Mouse (Mus musculus) intestine, postnatal 0 days (tissue): ENCODE measurements around the gene Hmga1b. TPM values are rescaled to one million over a fixed set of nuclear protein-coding genes. Genes with fewer than 3 reads are reported as not detected.

Source experiments
- ATAC-seq: fragments of 200-750 bp; cut with Nextera tagmentation; 2 replicates; pipeline ENCODE4 v1.8.0; 2017; ENCODE audit warnings: mild to moderate bottlenecking, moderate TSS enrichment, moderate library complexity
- H3K27ac ChIP-seq: fragments of 300-500 bp; sonication (generic); 2 replicates; pipeline ENCODE4 v1.5.1; 2014; ENCODE audit warnings: mild to moderate bottlenecking, low read depth, low read length, moderate library complexity
- H3K27me3 ChIP-seq: fragments of 300-500 bp; sonication (generic); replicated peaks from 2 replicates; pipeline ENCODE4 v1.6.1; 2014; ENCODE audit warnings: low read length, mixed read lengths; ENCODE audit not compliant: control insufficient read depth, insufficient read depth
- H3K36me3 ChIP-seq: fragments of 300-500 bp; sonication (generic); 2 replicates; pipeline ENCODE4 v1.6.1; 2014; ENCODE audit warnings: mild to moderate bottlenecking, moderate library complexity; ENCODE audit not compliant: control insufficient read depth, insufficient read depth
- H3K4me1 ChIP-seq: fragments of 300-500 bp; sonication (generic); replicated peaks from 2 replicates; pipeline ENCODE4 v1.6.1; 2014; ENCODE audit warnings: antibody characterized with exemption, low read length, mixed read lengths; ENCODE audit not compliant: control insufficient read depth, insufficient read depth
- H3K4me2 ChIP-seq: fragments of 300-500 bp; sonication (generic); replicated peaks from 2 replicates; pipeline ENCODE4 v1.6.1; 2014; ENCODE audit warnings: low read depth, mild to moderate bottlenecking, moderate library complexity
- H3K4me3 ChIP-seq: fragments of 300-500 bp; sonication (generic); 2 replicates; pipeline ENCODE4 v1.5.1; 2014; ENCODE audit warnings: low read depth, low read length
- H3K9ac ChIP-seq: fragments of 300-500 bp; sonication (generic); 2 replicates; pipeline ENCODE4 v1.6.1; 2014; ENCODE audit warnings: mild to moderate bottlenecking, low read depth, low read length
- H3K9me3 ChIP-seq: fragments of 300-500 bp; sonication (generic); 2 replicates; pipeline ENCODE4 v1.6.1; 2016; ENCODE audit warnings: mixed run types; ENCODE audit not compliant: control insufficient read depth
- CTCF ChIP-seq: sonication (generic); IDR thresholded peaks from 2 replicates; pipeline ENCODE4 v1.5.1; 2016; ENCODE audit warnings: low read depth, mild to moderate bottlenecking, control low read depth, antibody characterized with exemption, moderate library complexity
- WGBS: fragments of 180-500 bp; shearing (Covaris S2); extraction: QIAGEN DNeasy Blood & Tissue Kit; methylation state at CpG from one replicate; pipeline ENCODE4 v1.1.7; 2014; 5-methylcytosine and 5-hydroxymethylcytosine counted together
- polyA plus RNA-seq: library from polyadenylated mRNA; unstranded; fragments of >200 nt; fragmentation: Nextera tagmentation; extraction: Ambion mirVana; gene quantifications from 2 replicates; pipeline ENCODE4 v1.2.1, GENCODE M21; 2015

The Hmga1b gene
- polyA plus RNA-seq, 1 experiment from 2014 or later, result 12.2 TPM

GRCm38 (mm10) chr11:120792652-120793051 is 30.1 kb downstream of the Hmga1b start:
- H3K27me3 ChIP-seq, result no peaks in the 10 kb centered on the region
- H3K27ac ChIP-seq, result no peak overlapping the region
- H3K9me3 ChIP-seq, result no peaks in the 10 kb centered on the region
- peaks cover 57% of the 10 kb centered on the region for H3K36me3 ChIP-seq
- H3K9ac ChIP-seq, result no peak overlapping the region
- no peak overlapping the region for H3K4me3 ChIP-seq
- WGBS, result 88% methylated on average over 9 of the region's 9 CpGs
- no peak for ATAC-seq
- TF ChIP-seq CTCF, result no peak
- peaks cover 5% of the 10 kb centered on the region; the same call in 1 of the 2 replicates for H3K4me1 ChIP-seq
- H3K4me2 ChIP-seq, result no peak overlapping the region

GRCm38 (mm10) chr11:120795756-120796613 is 33.4 kb downstream of the Hmga1b start, which contains the start of gene Dus1l:
Dus1l (minus strand) TSS chr11:120796403.
- Histone ChIP-seq H3K9ac (peak within 1 kb of the TSS; percentile 88), H3K4me2 (peak within 1 kb of the TSS; percentile 80), H3K27me3 (no peaks in the 10 kb centered on the region), H3K9me3 (no peaks in the 10 kb centered on the region), H3K27ac (peak within 1 kb of the TSS; percentile 3; the same call in 1 of the 2 replicates), H3K4me1 (peaks cover 5% of the 10 kb centered on the region; the same call in 1 of the 2 replicates), H3K4me3 (peak within 1 kb of the TSS; percentile 97), H3K36me3 (peaks cover 26% of the 10 kb centered on the region)
- peak; percentile 77 for ATAC-seq
- peak; percentile 31 for TF ChIP-seq CTCF
- 1% methylated on average over 59 of the region's 59 CpGs for WGBS

DNA sequence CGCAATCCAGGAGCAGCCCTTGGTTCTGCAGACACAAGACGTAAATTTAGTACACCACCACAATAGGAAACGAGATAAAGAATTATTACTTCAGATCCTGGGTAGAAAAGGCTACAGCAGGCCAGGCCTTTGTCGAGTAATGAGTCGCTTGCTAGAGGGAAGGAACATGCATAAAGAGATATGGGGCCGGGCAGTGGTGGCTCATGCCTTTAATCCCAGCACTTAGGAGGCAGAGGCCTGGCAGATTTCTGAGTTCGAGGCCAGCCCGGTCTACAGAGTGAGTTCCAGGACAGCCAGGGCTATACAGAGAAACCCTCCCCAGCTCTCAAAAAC is 34.0 kb downstream of the Hmga1b start:
- 0 out of 2 replicates have a peak overlapping the region, but pooled peaks have one; percentile 1 for H3K9ac ChIP-seq

GRCm38 (mm10) chr11:120798244-120798643 is 35.6 kb downstream of the Hmga1b start:
- ATAC-seq, result no peak
- no peak for TF ChIP-seq CTCF
- Histone ChIP-seq H3K36me3 (peaks cover 3% of the 10 kb centered on the region; the same call in 1 of the 2 replicates), H3K4me1 (peaks cover 5% of the 10 kb centered on the region; the same call in 1 of the 2 replicates), H3K4me3 (no peak overlapping the region), H3K9ac (no peak overlapping the region), H3K4me2 (no peak overlapping the region), H3K9me3 (no peaks in the 10 kb centered on the region), H3K27ac (no peak overlapping the region), H3K27me3 (no peaks in the 10 kb centered on the region)
- WGBS, result 43% methylated on average over 3 of the region's 3 CpGs

More for the DNA sequence above, 34.0 kb downstream of the Hmga1b start:
- ATAC-seq, result no peak
- H3K4me2 ChIP-seq, result peak overlapping the region; percentile 80
- peak overlapping the region; percentile 97 for H3K4me3 ChIP-seq
- no peaks in the 10 kb centered on the region for H3K27me3 ChIP-seq
- WGBS, result 29% methylated on average over 8 of the region's 8 CpGs
- H3K4me1 ChIP-seq, result peaks cover 5% of the 10 kb centered on the region; the same call in 1 of the 2 replicates
- H3K9me3 ChIP-seq, result no peaks in the 10 kb centered on the region
- no peak for TF ChIP-seq CTCF
- peak overlapping the region; percentile 3; the same call in 1 of the 2 replicates for H3K27ac ChIP-seq
- peaks cover 20% of the 10 kb centered on the region for H3K36me3 ChIP-seq

DNA sequence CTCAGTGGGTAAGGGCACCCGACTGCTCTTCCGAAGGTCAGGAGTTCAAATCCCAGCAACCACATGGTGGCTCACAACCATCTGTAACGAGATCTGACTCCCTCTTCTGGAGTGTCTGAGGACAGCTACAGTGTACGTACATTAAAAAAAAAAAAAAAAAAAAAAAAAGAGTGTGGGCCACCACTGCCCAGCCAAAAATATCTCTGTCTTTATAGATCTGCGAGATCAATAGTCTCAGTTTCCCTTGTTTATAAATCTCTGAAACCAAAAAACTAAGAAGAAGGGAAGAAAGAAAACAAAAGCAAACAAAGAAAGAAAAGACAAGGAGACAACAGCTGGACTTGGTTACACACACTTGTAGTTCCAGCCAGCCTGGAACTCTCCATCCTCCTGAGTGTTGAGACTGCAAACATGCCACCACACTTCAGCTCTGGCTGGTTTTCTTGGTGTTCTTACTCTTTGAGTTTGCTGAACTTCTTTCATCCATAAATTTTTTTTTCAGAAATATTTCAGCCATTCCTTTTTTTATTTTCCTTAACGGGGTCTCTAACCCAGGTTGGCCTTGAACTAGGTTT is 36.8 kb downstream of the Hmga1b start:
- Histone ChIP-seq H3K36me3 (no peaks in the 10 kb centered on the region; the same call in 1 of the 2 replicates), H3K9ac (no peak overlapping the region), H3K4me1 (peaks cover 5% of the 10 kb centered on the region; the same call in 1 of the 2 replicates), H3K4me3 (no peak overlapping the region), H3K27me3 (no peaks in the 10 kb centered on the region), H3K27ac (no peak overlapping the region), H3K9me3 (no peaks in the 10 kb centered on the region), H3K4me2 (0 out of 2 replicates have a peak overlapping the region, but pooled peaks have one; percentile 18)
- no peak for TF ChIP-seq CTCF
- ATAC-seq, result no peak
- 59% methylated on average over 6 of the region's 6 CpGs for WGBS
